16 mouse cellular contexts compared by ENCODE assay signal in genomic region chr2:70642971-70643565, GRCm38 (mm10). TPM values are rescaled to one million over a fixed set of nuclear protein-coding genes. Genes with fewer than 3 reads are reported as not detected.
A peak's percentile ranks its signal among the peaks of the same experiment; 100 is the strongest.
DNase-seq lines count a peak whose midpoint lies in the region; ATAC-seq lines count a peak whose summit lies in the region.
"Had no signal": no experiment of that assay in that cellular context is flagged by ENCODE, and none has a peak within 500 bp of the region (broad histone marks: within the 10 kb centered on the region; RNA-seq: fewer than 3 reads in every experiment).

No protein-coding gene starts in this region.

- H3K4me3 ChIP-seq in hindbrain, embryonic 15.5 days = no peak overlapping the region
- H3K4me3 ChIP-seq in hindbrain, embryonic 12.5 days = no peak overlapping the region
- H3K4me3 ChIP-seq: embryonic facial prominence, embryonic 13.5 days; liver, embryonic 13.5 days had no signal

- peak overlapping the region; percentile 18 for H3K27ac ChIP-seq in hindbrain, embryonic 15.5 days (replicated peaks)
- H3K27ac ChIP-seq in hindbrain, embryonic 12.5 days = no peak overlapping the region
- H3K27ac ChIP-seq: embryonic facial prominence, embryonic 13.5 days; liver, embryonic 13.5 days had no signal

- peaks cover 13% of the 10 kb centered on the region for H3K4me1 ChIP-seq in hindbrain, embryonic 15.5 days (replicated peaks)
- H3K4me1 ChIP-seq in hindbrain, embryonic 12.5 days = peaks cover 4% of the 10 kb centered on the region; the same call in 1 of the 2 replicates
- H3K4me1 ChIP-seq: embryonic facial prominence, embryonic 13.5 days; liver, embryonic 13.5 days had no signal

- WGBS in hindbrain, embryonic 15.5 days = 23% methylated on average over 16 of the region's 16 CpGs
- 45% methylated on average over 16 of the region's 16 CpGs for WGBS in hindbrain, embryonic 12.5 days

- no peaks in the 10 kb centered on the region for H3K36me3 ChIP-seq in hindbrain, embryonic 15.5 days
- no peaks in the 10 kb centered on the region for H3K36me3 ChIP-seq in hindbrain, embryonic 12.5 days
- H3K36me3 ChIP-seq: embryonic facial prominence, embryonic 13.5 days; liver, embryonic 13.5 days had no signal

- H3K27me3 ChIP-seq in hindbrain, embryonic 15.5 days = no peaks in the 10 kb centered on the region
- H3K27me3 ChIP-seq in hindbrain, embryonic 12.5 days = no peaks in the 10 kb centered on the region
- H3K27me3 ChIP-seq: embryonic facial prominence, embryonic 13.5 days; liver, embryonic 13.5 days had no signal

- DNase-seq in adrenal gland, postnatal 10 days = peak; percentile 31
- no peak for DNase-seq in adrenal gland, postnatal 4 days (ENCODE audit: low spot score in 2 of 2)
- DNase-seq in Muller cell, postnatal 12 days (ENCODE audit: inconsistent ontology term) = peak; percentile 70
- DNase-seq in kidney, postnatal 14 days = peak; percentile 47
- DNase-seq in left cerebral cortex, postnatal 4 days = no peak
- no peak for DNase-seq in thymus, postnatal 25 days
- DNase-seq: cerebellum, adult 11 months; gastrocnemius, postnatal 14 days; layer of hippocampus, postnatal 36 days; liver, embryonic 13.5 days; right cerebral cortex, adult 18-20 months had no signal

- H3K4me2 ChIP-seq in hindbrain, embryonic 15.5 days = no peak overlapping the region
- no peak overlapping the region for H3K4me2 ChIP-seq in hindbrain, embryonic 12.5 days (replicated peaks)
- H3K4me2 ChIP-seq: embryonic facial prominence, embryonic 13.5 days; liver, embryonic 13.5 days had no signal

- H3K9ac ChIP-seq in hindbrain, embryonic 15.5 days = no peak overlapping the region
- no peak overlapping the region for H3K9ac ChIP-seq in hindbrain, embryonic 12.5 days
- H3K9ac ChIP-seq: embryonic facial prominence, embryonic 13.5 days; liver, embryonic 13.5 days had no signal

- intact Hi-C loops in left cerebral cortex, postnatal 4 days (cut with DNase I) = no loop called here

- H3K9me3 ChIP-seq in hindbrain, embryonic 15.5 days = no peaks in the 10 kb centered on the region
- no peaks in the 10 kb centered on the region for H3K9me3 ChIP-seq in hindbrain, embryonic 12.5 days (replicated peaks)
- H3K9me3 ChIP-seq: embryonic facial prominence, embryonic 13.5 days; liver, embryonic 13.5 days had no signal

- ATAC-seq in hindbrain, embryonic 15.5 days (ENCODE audit: low FRiP score, low read depth) = no peak
- no peak for ATAC-seq in hindbrain, embryonic 12.5 days (ENCODE audit: low FRiP score)
- ATAC-seq: activated CD4-positive, CD25-positive, alpha-beta regulatory T cell, adult 4 months had no signal

RNA-seq across cellular contexts. Expression of gene Gorasp2, which starts 18.3 kb away (rescaled TPM):
- total RNA-seq in adrenal gland, postnatal 10 days (2021) = 10 to 100 TPM; 84.1 to 92.4 TPM
- 100 to 1,000 TPM; 106 to 110 TPM for total RNA-seq in adrenal gland, postnatal 4 days (2021)
- 134 and 144 TPM in 2 replicates for polyA plus RNA-seq in hindbrain, embryonic 15.5 days (2015; fragmentation: Nextera tagmentation; extraction: Ambion mirVana)
- polyA plus RNA-seq in hindbrain, embryonic 12.5 days (2016; fragmentation: Nextera tagmentation; extraction: Ambion mirVana) = 132 and 143 TPM in 2 replicates
- 10 to 100 TPM; 97.4 to 98.8 TPM for total RNA-seq in left cerebral cortex, postnatal 4 days (2021)

RNA-seq across cellular contexts. Expression of gene Gm26558, which starts 18.8 kb away (rescaled TPM):
- total RNA-seq in adrenal gland, postnatal 10 days (2021) = under 1 TPM; 0.33 to 0.48 TPM
- total RNA-seq in adrenal gland, postnatal 4 days (2021) = under 1 TPM in 1 of 2 experiments, not detected in 1; 0.48 TPM
- polyA plus RNA-seq in hindbrain, embryonic 15.5 days (2015; fragmentation: Nextera tagmentation; extraction: Ambion mirVana) = 2.6 and 3.5 TPM in 2 replicates
- 4.4 and 5.0 TPM in 2 replicates for polyA plus RNA-seq in hindbrain, embryonic 12.5 days (2016; fragmentation: Nextera tagmentation; extraction: Ambion mirVana)
- total RNA-seq in left cerebral cortex, postnatal 4 days (2021) = 1 to 10 TPM; 1.4 to 1.7 TPM
- total RNA-seq: layer of hippocampus, postnatal 36 days; monocyte, adult 5-6 weeks had no signal
- polyA plus RNA-seq: activated CD4-positive, CD25-positive, alpha-beta regulatory T cell, adult 4 months had no signal

Comparison
In these comparisons a context has a peak if more than half of its experiments do, and no peak if none do; other contexts are left out.
1. DNase-seq: peak in adrenal gland, postnatal 10 days (single experiment), Muller cell, postnatal 12 days (single experiment) and kidney, postnatal 14 days (single experiment); none in adrenal gland, postnatal 4 days (0 of 2), left cerebral cortex, postnatal 4 days (single experiment) and thymus, postnatal 25 days (single experiment).